Comparison of ENCODE assay signal across 8 mouse cellular contexts in the genomic region with DNA sequence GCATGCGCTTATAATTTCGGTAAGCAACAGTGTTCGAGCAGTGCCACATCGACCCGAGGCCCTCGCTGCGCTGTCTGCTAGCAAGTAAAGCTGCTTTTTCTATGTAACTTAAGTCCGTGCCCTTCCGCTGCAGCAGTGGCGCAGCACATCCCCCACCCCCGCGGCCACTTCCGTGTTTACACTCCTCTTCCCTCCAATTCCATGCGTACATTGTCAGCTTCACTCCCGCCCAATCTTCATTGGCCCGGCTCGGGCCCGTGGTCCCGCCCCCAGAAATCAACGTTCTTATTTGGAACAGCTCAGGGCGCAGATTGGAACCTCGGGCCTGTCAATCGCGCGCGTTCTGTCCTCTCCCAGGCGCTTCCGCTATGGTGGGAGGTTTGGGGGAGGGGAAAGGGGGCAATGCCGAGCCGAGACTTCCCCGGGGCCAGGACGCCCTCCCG. TPM values are rescaled to one million over a fixed set of nuclear protein-coding genes. Genes with fewer than 3 reads are reported as not detected.
DNase-seq lines count a peak whose midpoint lies in the region; ATAC-seq and TF ChIP-seq lines count a peak whose summit lies in the region.

No protein-coding gene starts in this region.

- TF ChIP-seq EP300 in ES-Bruce4 (IDR thresholded peaks at IDR 0.05; ENCODE audit: insufficient read depth, low read depth, low read length), result no peak
- TF ChIP-seq EP300 in heart, postnatal 0 days (IDR thresholded peaks at IDR 0.05; ENCODE audit: low read depth), result peak; percentile 81; the same call in 1 of the 2 replicates

- no peak for TF ChIP-seq CTCF in ES-Bruce4 (IDR thresholded peaks at IDR 0.05; ENCODE audit: low read depth, low read length)
- TF ChIP-seq CTCF in heart, postnatal 0 days (IDR thresholded peaks at IDR 0.05; ENCODE audit: low read depth), result no peak
- no peak for TF ChIP-seq CTCF in testis, adult 2 months (IDR thresholded peaks at IDR 0.05; ENCODE audit: control insufficient read depth, insufficient read depth, insufficient replicate concordance, low read depth, low read length)

- H3K4me1 ChIP-seq in ES-Bruce4 (ENCODE audit: control insufficient read depth, insufficient read depth, low read length), result no peaks in the 10 kb centered on the region
- peaks cover 13% of the 10 kb centered on the region for H3K4me1 ChIP-seq in forebrain, embryonic 12.5 days
- peaks cover 10% of the 10 kb centered on the region for H3K4me1 ChIP-seq in heart, postnatal 0 days (ENCODE audit: control insufficient read depth, insufficient read depth)
- H3K4me1 ChIP-seq in liver, embryonic 16.5 days (ENCODE audit: control insufficient read depth, low read depth, low read length), result peaks cover 11% of the 10 kb centered on the region
- peaks cover 21% of the 10 kb centered on the region for H3K4me1 ChIP-seq in neural tube, embryonic 13.5 days (replicated peaks)
- peaks cover 2% of the 10 kb centered on the region for H3K4me1 ChIP-seq in testis, adult 2 months (ENCODE audit: control insufficient read depth, insufficient read depth, low read length)

- no peaks in the 10 kb centered on the region for H3K27me3 ChIP-seq in ES-Bruce4 (ENCODE audit: control insufficient read depth, insufficient read depth, low read length, poor library complexity, severe bottlenecking)
- no peaks in the 10 kb centered on the region for H3K27me3 ChIP-seq in forebrain, embryonic 12.5 days
- no peaks in the 10 kb centered on the region for H3K27me3 ChIP-seq in heart, postnatal 0 days (ENCODE audit: control insufficient read depth, insufficient read depth, low read length)
- H3K27me3 ChIP-seq in liver, embryonic 16.5 days (ENCODE audit: control insufficient read depth, insufficient read depth, low read depth, low read length), result no peaks in the 10 kb centered on the region
- H3K27me3 ChIP-seq in neural tube, embryonic 13.5 days, result no peaks in the 10 kb centered on the region
- H3K27me3 ChIP-seq in testis, adult 2 months (ENCODE audit: control insufficient read depth, insufficient read depth, low read length), result no peaks in the 10 kb centered on the region

- no peak for TF ChIP-seq POLR2A in ES-Bruce4 (IDR thresholded peaks at IDR 0.05; ENCODE audit: insufficient read depth, low read length)
- TF ChIP-seq POLR2A in testis, adult 2 months (IDR thresholded peaks at IDR 0.05; ENCODE audit: control insufficient read depth, low read depth, low read length), result peak; percentile 53

- WGBS in forebrain, embryonic 12.5 days, result 1% methylated on average over 33 of the region's 33 CpGs
- WGBS in heart, postnatal 0 days, result under 1% methylated on average over 33 of the region's 33 CpGs
- WGBS in liver, embryonic 16.5 days (ENCODE audit: insufficient replicate concordance), result under 1% methylated on average over 33 of the region's 33 CpGs
- WGBS in neural tube, embryonic 13.5 days, result under 1% methylated on average over 33 of the region's 33 CpGs

- no peaks in the 10 kb centered on the region for H3K36me3 ChIP-seq in ES-Bruce4 (ENCODE audit: control insufficient read depth, insufficient read depth, low read length, poor library complexity, severe bottlenecking)
- no peaks in the 10 kb centered on the region for H3K36me3 ChIP-seq in forebrain, embryonic 12.5 days (replicated peaks)
- no peaks in the 10 kb centered on the region for H3K36me3 ChIP-seq in heart, postnatal 0 days (replicated peaks; ENCODE audit: control insufficient read depth, insufficient read depth, low read length)
- no peaks in the 10 kb centered on the region for H3K36me3 ChIP-seq in liver, embryonic 16.5 days (ENCODE audit: control insufficient read depth, insufficient read depth)
- no peaks in the 10 kb centered on the region for H3K36me3 ChIP-seq in neural tube, embryonic 13.5 days
- H3K36me3 ChIP-seq in testis, adult 2 months (ENCODE audit: control insufficient read depth, insufficient read depth, low read length), result no peaks in the 10 kb centered on the region

- peak; percentile 93 for DNase-seq in c-Kit-positive CD71-positive TER-119-positive erythroid progenitor cells, embryonic 14.5 days (ENCODE audit: low spot score)
- DNase-seq in heart, postnatal 0 days (ENCODE audit: low spot score), result peak; percentile 99
- peak; percentile 98 to 99 for DNase-seq in kidney, postnatal 4 days

- peak overlapping the region; percentile 99 for H3K9ac ChIP-seq in ES-Bruce4 (ENCODE audit: low read depth, poor library complexity, severe bottlenecking)
- peak overlapping the region; percentile 91 for H3K9ac ChIP-seq in forebrain, embryonic 12.5 days
- H3K9ac ChIP-seq in heart, postnatal 0 days (replicated peaks; ENCODE audit: low read depth, low read length), result peak overlapping the region; percentile 100
- peak overlapping the region; percentile 87 for H3K9ac ChIP-seq in liver, embryonic 16.5 days (ENCODE audit: low read depth, low read length)
- H3K9ac ChIP-seq in neural tube, embryonic 13.5 days, result peak overlapping the region; percentile 91

- no peaks in the 10 kb centered on the region for H3K9me3 ChIP-seq in ES-Bruce4 (replicated peaks; ENCODE audit: control insufficient read depth, insufficient read depth, low read length, poor library complexity, severe bottlenecking)
- no peaks in the 10 kb centered on the region for H3K9me3 ChIP-seq in forebrain, embryonic 12.5 days
- H3K9me3 ChIP-seq in heart, postnatal 0 days (replicated peaks; ENCODE audit: control insufficient read depth, low read length), result no peaks in the 10 kb centered on the region
- no peaks in the 10 kb centered on the region for H3K9me3 ChIP-seq in liver, embryonic 16.5 days (replicated peaks; ENCODE audit: control insufficient read depth, low read length)
- H3K9me3 ChIP-seq in neural tube, embryonic 13.5 days, result no peaks in the 10 kb centered on the region

- H3K4me3 ChIP-seq in ES-Bruce4 (ENCODE audit: low read depth, low read length), result peak overlapping the region; percentile 94
- H3K4me3 ChIP-seq in forebrain, embryonic 12.5 days (replicated peaks), result peak overlapping the region; percentile 95
- H3K4me3 ChIP-seq in heart, postnatal 0 days (ENCODE audit: low read depth, low read length), result peak overlapping the region; percentile 99
- peak overlapping the region; percentile 92 for H3K4me3 ChIP-seq in liver, embryonic 16.5 days (ENCODE audit: low read depth, low read length)
- H3K4me3 ChIP-seq in neural tube, embryonic 13.5 days, result peak overlapping the region; percentile 99
- peak overlapping the region; percentile 99 for H3K4me3 ChIP-seq in testis, adult 2 months (ENCODE audit: control insufficient read depth, low read depth, low read length)

- peak overlapping the region; percentile 75 for H3K4me2 ChIP-seq in forebrain, embryonic 12.5 days
- H3K4me2 ChIP-seq in heart, postnatal 0 days (ENCODE audit: low read depth, low read length), result peak overlapping the region; percentile 86
- H3K4me2 ChIP-seq in liver, embryonic 16.5 days (ENCODE audit: low read depth, low read length), result peak overlapping the region; percentile 89
- H3K4me2 ChIP-seq in neural tube, embryonic 13.5 days, result peak overlapping the region; percentile 79

- peak overlapping the region; percentile 18; the same call in 1 of the 2 replicates for H3K27ac ChIP-seq in ES-Bruce4 (ENCODE audit: insufficient read depth, low read length)
- H3K27ac ChIP-seq in forebrain, embryonic 12.5 days, result peak overlapping the region; percentile 97
- peak overlapping the region; percentile 100 for H3K27ac ChIP-seq in heart, postnatal 0 days (ENCODE audit: low read depth)
- peak overlapping the region; percentile 92 for H3K27ac ChIP-seq in liver, embryonic 16.5 days (ENCODE audit: low read length)
- peak overlapping the region; percentile 96 for H3K27ac ChIP-seq in neural tube, embryonic 13.5 days (replicated peaks)
- H3K27ac ChIP-seq in testis, adult 2 months (ENCODE audit: control insufficient read depth, insufficient read depth, low read depth, low read length), result peak overlapping the region; percentile 24

- peak; percentile 99 for ATAC-seq in forebrain, embryonic 12.5 days (ENCODE audit: low FRiP score)
- ATAC-seq in heart, postnatal 0 days (ENCODE audit: insufficient read depth, low read depth), result peak; percentile 96
- ATAC-seq in liver, embryonic 16.5 days (ENCODE audit: low read depth), result peak; percentile 92
- peak; percentile 98 for ATAC-seq in neural tube, embryonic 13.5 days (ENCODE audit: low read depth)

RNA-seq across cellular contexts. Expression of a gene that starts 51.7 kb away (rescaled TPM):
- polyA plus RNA-seq in ES-Bruce4 (2011; ENCODE audit: insufficient read depth, insufficient read length, low read depth, missing spikeins), result 33.7 and 35.6 TPM in 2 replicates
- polyA plus RNA-seq in forebrain, embryonic 12.5 days (2016; fragmentation: Nextera tagmentation; extraction: Ambion mirVana), result 14.9 and 16.4 TPM in 2 replicates
- total RNA-seq in heart, postnatal 0 days (2014; rRNA removed; ENCODE audit: low replicate concordance), result 28.1 and 35.6 TPM in 2 replicates
- 8.5 and 11.9 TPM in 2 replicates for polyA plus RNA-seq in heart, postnatal 0 days (2015; fragmentation: Nextera tagmentation; extraction: Ambion mirVana)
- polyA plus RNA-seq in liver, embryonic 16.5 days (2015; fragmentation: Nextera tagmentation; extraction: Ambion mirVana), result 13.7 and 13.8 TPM in 2 replicates
- polyA plus RNA-seq in neural tube, embryonic 13.5 days (2015; fragmentation: Nextera tagmentation; extraction: Ambion mirVana), result 21.5 and 22.8 TPM in 2 replicates
- polyA plus RNA-seq in testis, adult 2 months (2012; rRNA removed), result 7.2 and 7.4 TPM in 2 replicates

Comparison
In these comparisons a context has a peak if more than half of its experiments do, and no peak if none do; other contexts are left out.
1. Peak in every context shown above with its lines: DNase-seq, ATAC-seq, H3K4me3 ChIP-seq and H3K27ac ChIP-seq.
2. H3K27ac ChIP-seq: peak in every context shown above with its lines; median percentile 100 in heart, postnatal 0 days; 97 in forebrain, embryonic 12.5 days; 96 in neural tube, embryonic 13.5 days; 92 in liver, embryonic 16.5 days; 24 in testis, adult 2 months; 18 in ES-Bruce4.